Mouse (Mus musculus) 3134 (cell line): ENCODE data around the gene Snx29.
A peak's percentile ranks its signal among the peaks of the same experiment; 100 is the strongest.

Experiments
- DNase-seq: peaks from one replicate; pipeline ENCODE4 v3.0.0-alpha.2; 2011; ENCODE audit warnings: low spot score; ENCODE audit not compliant: insufficient read length; ENCODE audit errors: extremely low read depth

The Snx29 gene

GRCm38 (mm10) chr16:11752557-11752956 lies 429.8 kb downstream of the Snx29 start:
- no peak for DNase-seq

GRCm38 (mm10) chr16:11753466-11753865 lies 430.8 kb downstream of the Snx29 start:
- DNase-seq: no peak

GRCm38 (mm10) chr16:11754136-11754535 lies 431.4 kb downstream of the Snx29 start:
- DNase-seq: no peak

- no peak for DNase-seq
These were observed 432.8 kb downstream of the Snx29 start for GRCm38 (mm10) chr16:11755281-11756066.

- DNase-seq: no peak
These were observed 434.0 kb downstream of the Snx29 start for GRCm38 (mm10) chr16:11756598-11757245.

GRCm38 (mm10) chr16:11757471-11757870 lies 434.8 kb downstream of the Snx29 start:
- DNase-seq: no peak

- DNase-seq: no peak
These were observed 435.2 kb downstream of the Snx29 start for GRCm38 (mm10) chr16:11757951-11758350.

- DNase-seq: no peak
These were observed 449.6 kb downstream of the Snx29 start for GRCm38 (mm10) chr16:11772318-11772717.

GRCm38 (mm10) chr16:11774321-11774720 lies 451.6 kb downstream of the Snx29 start:
- DNase-seq: no peak

- DNase-seq: no peak
These were observed 453.8 kb downstream of the Snx29 start for GRCm38 (mm10) chr16:11776528-11776927.

GRCm38 (mm10) chr16:11778191-11778590 lies 455.5 kb downstream of the Snx29 start:
- DNase-seq: no peak

GRCm38 (mm10) chr16:11778715-11779460 lies 456.2 kb downstream of the Snx29 start:
- DNase-seq: no peak

GRCm38 (mm10) chr16:11782082-11782481 lies 459.4 kb downstream of the Snx29 start:
- DNase-seq: no peak

- DNase-seq: peak; percentile 30
These were observed 460.6 kb downstream of the Snx29 start for GRCm38 (mm10) chr16:11783337-11783736.

GRCm38 (mm10) chr16:11784354-11784753 lies 461.6 kb downstream of the Snx29 start:
- DNase-seq: no peak

- no peak for DNase-seq
These were observed 463.1 kb downstream of the Snx29 start for GRCm38 (mm10) chr16:11785806-11786205.

- DNase-seq: no peak
These were observed 467.8 kb downstream of the Snx29 start for GRCm38 (mm10) chr16:11790476-11790875.

- no peak for DNase-seq
These were observed 470.7 kb downstream of the Snx29 start for GRCm38 (mm10) chr16:11793391-11793790.

- DNase-seq: no peak
These were observed 471.9 kb downstream of the Snx29 start for GRCm38 (mm10) chr16:11794628-11795027.

- no peak for DNase-seq
These were observed 473.2 kb downstream of the Snx29 start for GRCm38 (mm10) chr16:11795758-11796460.
